Mouse (Mus musculus) heart, embryonic 15.5 days (tissue): ENCODE results near the gene Hcn2. TPM values are rescaled to one million over a fixed set of nuclear protein-coding genes. Genes with fewer than 3 reads are reported as not detected.
"Not testable (repeated sequence)": the region's sequence is repeated elsewhere in the genome, so short reads cannot be mapped to it uniquely, and the experiment has no call there.

Experiments used
- ATAC-seq: fragments of 200-750 bp; cut with Nextera tagmentation; replicated peaks from 2 replicates; pipeline ENCODE4 v1.8.0; 2017; ENCODE audit warnings: low read depth, moderate TSS enrichment; ENCODE audit not compliant: insufficient number of reproducible peaks, insufficient read depth, low FRiP score
- H3K27ac ChIP-seq: fragments of 300-500 bp; sonication (generic); 2 replicates; pipeline ENCODE4 v1.5.1; 2015; ENCODE audit warnings: mild to moderate bottlenecking, inconsistent platforms
- H3K27me3 ChIP-seq: fragments of 300-500 bp; sonication (generic); 2 replicates; pipeline ENCODE4 v1.6.1; 2015; ENCODE audit warnings: inconsistent platforms
- H3K36me3 ChIP-seq: fragments of 300-500 bp; sonication (generic); 2 replicates; pipeline ENCODE4 v1.6.1; 2015; ENCODE audit warnings: mild to moderate bottlenecking, inconsistent platforms
- H3K4me1 ChIP-seq: fragments of 300-500 bp; sonication (generic); replicated peaks from 2 replicates; pipeline ENCODE4 v1.6.1; 2015; ENCODE audit warnings: inconsistent platforms
- H3K4me2 ChIP-seq: fragments of 300-500 bp; sonication (generic); 2 replicates; pipeline ENCODE4 v1.6.1; 2015; ENCODE audit warnings: inconsistent platforms, mild to moderate bottlenecking, moderate library complexity
- H3K4me3 ChIP-seq: fragments of 300-500 bp; sonication (generic); 2 replicates; pipeline ENCODE4 v1.5.1; 2015; ENCODE audit warnings: mild to moderate bottlenecking, inconsistent platforms
- H3K9ac ChIP-seq: fragments of 300-500 bp; sonication (generic); 2 replicates; pipeline ENCODE4 v1.6.1; 2015; ENCODE audit warnings: mild to moderate bottlenecking, inconsistent platforms
- H3K9me3 ChIP-seq: fragments of 300-500 bp; sonication (generic); replicated peaks from 2 replicates; pipeline ENCODE4 v1.6.1; 2016; ENCODE audit warnings: inconsistent platforms
- WGBS: fragments of 180-500 bp; shearing (Covaris S2); methylation state at CpG from one replicate; pipeline ENCODE4 v1.1.7; 2015; ENCODE audit warnings: mixed read lengths; 5-methylcytosine and 5-hydroxymethylcytosine counted together
- polyA plus RNA-seq: library from polyadenylated mRNA; unstranded; fragments of >200 nt; fragmentation: Nextera tagmentation; extraction: Ambion mirVana; gene quantifications from 2 replicates; pipeline ENCODE4 v1.2.1, GENCODE M21; 2015

Hcn2 gene
- polyA plus RNA-seq, 1 experiment from 2014 or later: 0.08 TPM

DNA sequence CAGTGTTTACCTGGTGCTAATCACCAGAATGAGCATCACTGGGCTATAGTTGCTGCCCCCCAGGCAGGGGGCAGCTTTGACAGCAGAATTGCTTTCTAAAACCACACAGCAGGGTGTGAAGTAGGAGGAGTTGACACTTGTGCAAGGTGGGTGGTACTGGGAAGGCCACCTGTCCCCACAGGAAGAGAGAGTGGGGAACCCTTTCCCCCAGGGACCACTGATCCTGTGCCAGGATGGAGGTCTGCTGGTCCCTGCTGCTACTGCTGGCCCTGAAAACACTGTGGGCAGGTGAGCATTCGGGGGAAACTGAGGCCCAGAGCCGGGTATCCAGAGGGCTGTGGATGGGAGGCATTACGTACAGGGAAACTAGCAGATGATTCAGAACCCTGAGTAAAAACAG, 27.3 kb upstream of the Hcn2 start:
- Histone ChIP-seq H3K4me2 (no peak overlapping the region), H3K27me3 (no peaks in the 10 kb centered on the region), H3K4me1 (peaks cover 31% of the 10 kb centered on the region), H3K9me3 (no peaks in the 10 kb centered on the region), H3K27ac (no peak overlapping the region), H3K4me3 (no peak overlapping the region), H3K36me3 (peaks cover 47% of the 10 kb centered on the region), H3K9ac (no peak overlapping the region)
- WGBS: 81% methylated on average over 3 of the region's 3 CpGs
- ATAC-seq: no peak

DNA sequence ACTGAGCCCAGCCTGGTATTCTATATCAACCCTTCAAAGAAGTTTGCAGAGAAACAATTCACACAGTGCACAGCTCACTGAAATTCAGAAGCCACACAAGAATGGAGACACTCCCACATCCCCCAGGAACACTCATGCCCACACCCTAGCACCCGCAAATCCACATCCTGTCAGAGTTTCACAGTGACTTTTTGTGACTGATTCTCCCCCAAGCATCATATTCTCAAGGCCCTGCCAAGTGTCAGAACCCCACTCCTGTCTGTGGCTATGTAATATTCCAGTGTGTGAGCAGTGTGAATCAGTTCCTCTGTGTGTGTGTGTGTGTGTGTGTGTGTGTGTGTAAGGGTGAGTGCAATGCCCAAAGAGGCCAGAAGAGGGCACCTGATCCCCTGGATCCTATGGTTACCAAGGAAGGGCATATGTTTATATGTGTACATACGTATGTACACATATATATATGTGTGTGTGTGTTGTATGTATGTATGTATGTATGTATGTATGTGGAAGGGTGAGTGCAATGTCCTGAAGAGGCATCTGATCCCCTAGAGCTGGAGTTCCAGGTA, 24.4 kb upstream of the Hcn2 start:
- no peak overlapping the region for H3K4me2 ChIP-seq
- ATAC-seq: no peak
- no peak overlapping the region for H3K27ac ChIP-seq
- no peaks in the 10 kb centered on the region for H3K9me3 ChIP-seq
- H3K4me3 ChIP-seq: no peak overlapping the region
- 93% methylated on average over 2 of the region's 2 CpGs for WGBS
- H3K36me3 ChIP-seq: peaks cover 23% of the 10 kb centered on the region
- no peaks in the 10 kb centered on the region for H3K27me3 ChIP-seq
- H3K9ac ChIP-seq: no peak overlapping the region
- peaks cover 34% of the 10 kb centered on the region for H3K4me1 ChIP-seq

DNA sequence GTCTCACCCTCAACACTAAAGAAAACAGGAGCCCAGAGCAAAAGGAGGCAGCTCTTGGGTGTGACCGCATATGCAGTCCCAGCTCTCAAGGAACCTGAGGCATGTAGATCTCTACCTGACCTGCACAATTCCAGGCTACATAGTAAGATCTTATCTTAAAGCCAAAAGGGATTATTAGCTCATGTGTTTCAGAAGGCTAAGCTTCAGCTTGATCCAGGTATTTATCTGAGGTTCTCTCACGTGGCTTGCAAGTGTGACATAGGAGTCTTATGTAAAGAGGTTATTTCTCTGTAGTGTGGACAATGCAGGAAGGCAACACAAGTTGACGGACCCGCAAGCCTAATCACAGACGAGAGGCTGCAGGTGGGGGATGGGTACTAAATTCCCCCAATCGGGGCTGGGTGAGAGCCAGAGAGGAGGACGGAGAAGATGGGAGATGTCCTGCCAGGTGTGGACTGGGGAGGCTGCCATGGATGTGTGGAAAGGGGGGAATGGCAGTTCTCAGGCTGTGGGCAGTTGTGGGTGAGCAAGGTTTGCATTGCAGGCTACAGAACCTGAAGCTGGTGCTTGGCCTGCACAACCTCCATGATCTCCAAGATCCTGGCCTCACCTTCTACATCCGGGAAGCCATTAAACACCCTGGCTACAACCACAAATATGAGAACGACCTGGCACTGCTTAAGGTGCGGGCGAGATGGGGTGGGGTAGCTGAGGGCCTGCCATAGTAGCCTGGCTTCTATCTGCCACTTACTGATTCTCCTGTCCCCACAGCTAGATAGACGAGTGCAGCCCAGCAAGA, 22.7 kb upstream of the Hcn2 start:
- Histone ChIP-seq H3K9ac (no peak overlapping the region), H3K27me3 (no peaks in the 10 kb centered on the region), H3K4me2 (no peak overlapping the region), H3K4me1 (peaks cover 35% of the 10 kb centered on the region), H3K9me3 (no peaks in the 10 kb centered on the region), H3K27ac (peak overlapping the region; percentile 84; the same call in 1 of the 2 replicates), H3K36me3 (peaks cover 5% of the 10 kb centered on the region; the same call in 1 of the 2 replicates), H3K4me3 (no peak overlapping the region)
- no peak for ATAC-seq
- 66% methylated on average over 12 of the region's 12 CpGs for WGBS

DNA sequence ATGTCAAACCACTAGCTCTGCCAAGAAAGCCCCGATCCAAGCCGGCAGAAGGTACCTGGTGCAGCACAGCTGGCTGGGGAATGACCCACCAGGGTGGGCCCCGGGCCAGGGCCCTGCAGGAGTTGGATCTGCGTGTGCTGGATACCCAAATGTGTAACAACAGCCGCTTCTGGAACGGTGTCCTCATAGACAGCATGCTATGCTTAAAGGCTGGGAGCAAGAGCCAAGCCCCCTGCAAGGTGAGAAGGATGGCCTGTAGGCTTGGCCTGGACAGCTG, 22.1 kb upstream of the Hcn2 start:
- 62% methylated on average over 6 of the region's 6 CpGs for WGBS
- no peak overlapping the region for H3K4me3 ChIP-seq
- H3K36me3 ChIP-seq: peaks cover under 1% of the 10 kb centered on the region; the same call in 1 of the 2 replicates
- peaks cover 35% of the 10 kb centered on the region for H3K4me1 ChIP-seq
- no peak overlapping the region for H3K9ac ChIP-seq
- no peak overlapping the region for H3K4me2 ChIP-seq
- no peaks in the 10 kb centered on the region for H3K9me3 ChIP-seq
- no peaks in the 10 kb centered on the region for H3K27me3 ChIP-seq
- no peak for ATAC-seq
- peak overlapping the region; percentile 84 for H3K27ac ChIP-seq

DNA sequence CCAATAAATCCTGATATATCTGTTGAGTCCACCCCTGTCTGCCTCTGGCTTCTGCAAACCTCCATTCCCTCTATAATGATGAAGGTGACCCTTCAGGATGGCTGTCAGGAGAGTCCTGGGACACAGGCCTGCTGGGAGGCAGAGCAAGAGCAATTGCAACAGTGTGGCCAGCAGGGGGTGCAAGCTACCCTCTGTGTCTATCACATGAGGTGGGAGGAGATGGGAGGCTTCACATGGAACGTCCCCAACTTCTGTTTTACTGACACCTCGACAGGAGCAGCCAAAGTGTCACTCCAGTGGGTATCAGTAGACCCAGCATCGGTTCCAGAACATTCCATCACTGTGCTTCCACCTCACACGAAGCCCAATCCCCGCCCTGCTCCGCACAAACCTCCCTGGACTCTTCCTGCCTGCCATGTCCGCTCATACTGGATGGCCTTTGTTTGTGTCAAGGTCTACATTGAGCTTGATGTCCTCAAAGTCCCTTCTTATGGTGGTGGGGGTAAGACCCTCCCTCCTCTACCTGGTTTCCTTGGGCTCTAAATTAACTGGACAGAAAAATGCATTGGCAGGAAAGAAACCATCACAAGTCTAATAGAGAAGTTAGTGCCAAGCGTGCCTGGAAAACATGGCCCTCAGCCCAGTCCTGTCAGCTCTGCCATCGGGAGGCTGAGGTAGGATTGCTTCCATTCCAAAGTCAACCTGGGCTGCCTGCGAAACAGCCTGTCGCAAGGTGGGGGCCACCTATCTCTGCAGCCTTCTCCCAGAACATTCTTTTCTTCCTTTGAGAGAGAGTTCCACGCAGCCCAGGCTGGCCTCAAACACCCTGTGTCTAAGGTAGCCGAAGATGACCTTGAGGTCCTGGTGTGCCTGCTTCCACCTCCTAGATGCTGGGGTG, 21.0 kb upstream of the Hcn2 start:
- peak overlapping the region; percentile 16; the same call in 1 of the 2 replicates for H3K9ac ChIP-seq
- H3K36me3 ChIP-seq: no peaks in the 10 kb centered on the region
- H3K27ac ChIP-seq: peak overlapping the region; percentile 84
- H3K4me3 ChIP-seq: no peak overlapping the region
- H3K4me2 ChIP-seq: peak overlapping the region; percentile 10; the same call in 1 of the 2 replicates
- ATAC-seq: peak; percentile 67
- H3K9me3 ChIP-seq: no peaks in the 10 kb centered on the region
- no peaks in the 10 kb centered on the region for H3K27me3 ChIP-seq
- whole genome bisulfite sequencing: 52% methylated on average over 13 of the region's 13 CpGs
- peaks cover 36% of the 10 kb centered on the region for H3K4me1 ChIP-seq

DNA sequence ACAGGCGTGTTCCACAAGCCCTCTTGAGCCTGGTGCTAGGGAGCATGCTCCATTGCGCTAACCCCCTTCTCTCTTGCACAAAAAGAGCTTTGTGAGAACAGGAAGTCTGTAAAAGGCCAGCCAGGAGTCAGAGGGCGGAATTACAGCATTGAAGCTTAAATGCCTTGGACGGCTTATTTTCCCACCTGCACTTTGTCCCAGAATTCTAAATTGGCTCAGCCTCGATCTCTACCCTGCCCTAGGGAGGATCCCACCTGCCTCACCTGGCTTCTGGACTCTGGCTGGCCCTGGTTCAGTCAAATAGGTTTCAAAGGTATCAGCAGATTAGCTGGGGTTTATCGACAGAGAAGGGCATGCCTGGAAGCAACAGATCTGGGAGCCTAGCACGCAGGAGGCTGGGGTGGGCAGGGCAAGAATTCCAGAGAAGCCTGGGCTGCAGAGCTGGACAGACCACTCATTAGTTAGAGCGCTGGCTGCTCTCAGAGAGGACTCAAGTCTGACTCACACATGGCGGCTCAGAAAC, 20.2 kb upstream of the Hcn2 start:
- Histone ChIP-seq H3K27me3 (no peaks in the 10 kb centered on the region), H3K9me3 (no peaks in the 10 kb centered on the region), H3K4me1 (peaks cover 43% of the 10 kb centered on the region), H3K4me2 (peak overlapping the region; percentile 10; the same call in 1 of the 2 replicates), H3K9ac (no peak overlapping the region), H3K27ac (peak overlapping the region; percentile 84), H3K4me3 (no peak overlapping the region), H3K36me3 (no peaks in the 10 kb centered on the region)
- ATAC-seq: peak; percentile 51
- 38% methylated on average over 9 of the region's 9 CpGs for WGBS

DNA sequence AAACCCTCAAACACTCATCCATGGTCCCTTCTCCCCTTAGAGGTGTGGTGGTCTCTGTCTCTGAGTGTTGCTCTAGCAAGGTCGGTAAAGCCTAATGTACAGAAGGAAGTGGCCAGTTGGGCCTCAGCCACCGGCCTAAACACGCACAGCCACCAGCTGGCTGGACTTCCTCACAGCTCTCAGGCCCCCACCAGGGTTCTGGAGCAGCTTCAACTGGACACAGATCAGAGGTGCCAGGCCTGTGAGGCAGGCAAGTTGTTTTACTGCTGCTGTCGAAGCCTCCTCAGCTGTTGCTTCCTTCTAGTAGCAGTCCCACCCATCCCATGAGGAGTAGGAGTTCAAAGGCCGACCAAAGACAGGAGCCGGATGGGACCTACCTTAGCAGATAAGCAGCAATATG, 18.5 kb upstream of the Hcn2 start:
- Histone ChIP-seq H3K4me3 (no peak overlapping the region), H3K27ac (no peak overlapping the region), H3K27me3 (no peaks in the 10 kb centered on the region), H3K36me3 (no peaks in the 10 kb centered on the region), H3K9me3 (no peaks in the 10 kb centered on the region), H3K4me2 (no peak overlapping the region), H3K4me1 (peaks cover 52% of the 10 kb centered on the region), H3K9ac (no peak overlapping the region)
- 69% methylated on average over 6 of the region's 6 CpGs for WGBS
- no peak for ATAC-seq

DNA sequence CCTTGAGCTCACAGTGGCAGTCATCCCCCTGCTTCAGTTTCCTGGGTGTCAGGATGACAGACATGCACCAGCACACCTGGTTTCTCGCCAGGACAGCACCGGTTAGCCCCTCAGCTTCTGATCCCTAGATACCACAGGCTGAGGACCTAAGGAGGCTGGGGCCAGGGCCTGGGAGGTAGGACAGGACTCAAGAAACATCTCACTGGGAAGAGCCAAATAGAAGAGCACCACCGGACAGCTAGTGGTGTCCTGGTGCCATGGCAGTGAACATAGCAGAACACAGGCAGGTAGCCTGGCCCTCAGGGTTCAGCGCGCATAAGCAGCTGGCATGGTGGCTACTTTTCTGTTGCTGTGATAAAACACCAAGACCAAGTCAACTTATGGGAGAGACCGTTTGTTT, 18.0 kb upstream of the Hcn2 start:
- Histone ChIP-seq H3K27me3 (no peaks in the 10 kb centered on the region), H3K36me3 (no peaks in the 10 kb centered on the region), H3K4me2 (no peak overlapping the region), H3K9ac (no peak overlapping the region), H3K4me3 (no peak overlapping the region), H3K27ac (no peak overlapping the region), H3K9me3 (no peaks in the 10 kb centered on the region), H3K4me1 (peaks cover 52% of the 10 kb centered on the region)
- ATAC-seq: no peak
- WGBS: 86% methylated on average over 6 of the region's 6 CpGs

DNA sequence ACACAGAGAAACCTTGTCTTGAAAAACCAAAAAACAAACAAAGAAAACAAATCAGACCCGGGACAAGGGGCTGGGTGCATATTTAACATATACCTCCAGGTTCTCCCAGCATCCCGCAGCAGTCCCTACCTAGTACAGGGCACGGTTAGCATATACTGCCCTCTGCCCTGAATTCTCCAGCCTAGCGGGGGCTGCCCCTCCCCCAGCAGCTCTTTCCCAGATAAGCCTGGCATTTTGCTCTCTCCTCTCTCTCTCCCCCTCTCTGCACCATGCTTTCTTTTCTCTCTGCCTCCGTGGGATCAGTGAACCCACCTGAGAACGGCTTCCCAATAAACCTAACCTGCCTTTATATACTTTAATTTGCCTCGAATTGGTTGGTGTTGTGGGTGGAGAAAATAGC, 15.8 kb upstream of the Hcn2 start:
- H3K36me3 ChIP-seq: no peaks in the 10 kb centered on the region
- no peak overlapping the region for H3K4me3 ChIP-seq
- peaks cover 41% of the 10 kb centered on the region for H3K4me1 ChIP-seq
- no peak overlapping the region for H3K9ac ChIP-seq
- ATAC-seq: no peak
- H3K4me2 ChIP-seq: peak overlapping the region; percentile 34
- H3K9me3 ChIP-seq: no peaks in the 10 kb centered on the region
- no peaks in the 10 kb centered on the region for H3K27me3 ChIP-seq
- WGBS: 27% methylated on average over 7 of the region's 7 CpGs
- H3K27ac ChIP-seq: peak overlapping the region; percentile 86

DNA sequence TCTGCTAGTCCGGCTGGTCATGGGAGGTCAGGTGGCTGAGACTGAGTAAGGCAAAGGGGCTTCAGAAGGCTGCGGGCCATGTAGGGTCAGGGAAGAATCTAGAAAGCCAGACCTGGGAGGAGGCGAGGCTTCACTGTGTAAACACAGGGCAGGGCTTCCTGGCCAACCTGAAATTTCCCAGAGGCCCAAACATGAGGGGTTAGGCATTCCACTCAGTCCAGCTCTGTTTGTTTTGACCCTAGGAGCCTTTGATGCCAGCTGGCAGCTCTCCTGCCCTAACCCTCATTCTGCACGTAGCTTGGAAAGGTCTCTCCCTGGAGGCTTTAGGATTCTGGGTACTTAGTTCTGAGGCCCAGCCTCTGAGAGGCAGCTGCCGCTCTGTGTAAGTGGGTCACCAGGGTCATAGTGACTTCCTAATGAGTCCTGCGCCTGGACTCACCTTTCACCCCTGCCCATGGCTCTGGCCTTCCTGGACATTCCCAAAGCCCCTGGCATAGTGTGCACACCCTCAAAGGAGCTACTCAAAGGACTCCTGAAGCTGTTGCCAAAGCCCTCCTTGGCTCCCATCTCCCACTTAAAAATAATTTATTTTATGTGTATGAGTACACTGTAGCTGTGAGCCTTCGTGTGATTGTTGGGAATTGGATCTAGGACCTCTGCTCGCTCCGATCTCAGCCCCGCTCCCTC, 14.8 kb upstream of the Hcn2 start:
- WGBS: 43% methylated on average over 10 of the region's 10 CpGs
- H3K9me3 ChIP-seq: no peaks in the 10 kb centered on the region
- peak; percentile 18; the same call in 1 of the 2 replicates for ATAC-seq

DNA sequence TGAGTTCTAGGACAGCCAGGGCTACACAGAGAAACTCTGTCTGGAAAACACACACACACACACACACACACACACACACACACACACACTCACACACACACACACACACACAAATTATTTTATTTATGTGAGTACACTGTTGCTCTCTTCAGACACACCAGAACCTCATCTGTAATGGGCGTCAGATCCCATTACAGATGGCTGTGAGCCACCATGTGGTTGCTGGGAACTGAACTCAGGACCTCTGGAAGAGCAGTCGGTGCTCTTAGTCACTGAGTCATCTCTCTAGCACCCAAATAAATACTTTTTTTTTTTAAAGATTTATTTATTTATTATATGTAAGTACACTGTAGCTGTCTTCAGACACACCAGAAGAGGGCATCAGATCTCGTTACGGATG, 13.5 kb upstream of the Hcn2 start:
- H3K4me2 ChIP-seq, H3K9ac ChIP-seq, H3K4me3 ChIP-seq, H3K9me3 ChIP-seq, ATAC-seq, H3K27ac ChIP-seq, H3K27me3 ChIP-seq, H3K36me3 ChIP-seq: not testable (repeated sequence)
- peaks cover 49% of the 10 kb centered on the region for H3K4me1 ChIP-seq
- 93% methylated on average over 4 of the region's 4 CpGs for WGBS

More for the DNA sequence above, 14.8 kb upstream of the Hcn2 start:
- Histone ChIP-seq H3K9ac (no peak overlapping the region), H3K27me3 (no peaks in the 10 kb centered on the region), H3K4me1 (peaks cover 41% of the 10 kb centered on the region), H3K4me3 (no peak overlapping the region), H3K4me2 (peak overlapping the region; percentile 34; the same call in 1 of the 2 replicates), H3K27ac (peak overlapping the region; percentile 86), H3K36me3 (no peaks in the 10 kb centered on the region)
